Mouse (Mus musculus): Measurements from ENCODE around the gene Fbxo4.

DNA sequence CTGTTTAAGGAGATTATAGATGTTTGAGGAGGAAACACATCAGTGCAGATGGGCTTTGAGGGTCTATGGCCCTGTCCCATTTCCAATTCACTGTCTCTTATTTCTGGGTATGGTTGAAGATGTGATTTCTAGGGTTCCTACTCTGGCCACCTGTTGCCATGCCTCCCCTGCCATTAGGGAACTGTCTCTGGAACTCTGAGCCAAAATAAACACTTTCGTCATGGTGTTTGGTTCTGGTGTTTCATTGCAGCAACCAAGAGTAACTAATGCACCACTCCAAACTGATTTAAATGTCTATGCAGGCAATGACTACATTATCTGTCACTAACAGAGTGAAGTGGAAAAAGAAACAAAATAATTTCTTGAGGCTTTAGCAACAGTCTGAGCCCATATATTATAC is 19.3 kb downstream of the Fbxo4 start:
- TF ChIP-seq GATA2 (IDR thresholded peaks at IDR 0.05; ENCODE audit: borderline replicate concordance, low read depth, low read length) (no peak), CTCF (IDR thresholded peaks at IDR 0.05; ENCODE audit: low read depth, low read length) (no peak), GATA1 (IDR thresholded peaks at IDR 0.05; ENCODE audit: borderline replicate concordance, low read length) (no peak)

Data from G1E (cell line).